Mouse (Mus musculus): ENCODE data around the gene Ccl26.

Ccl26 gene

GRCm38 (mm10) chr5:135537794-135538214 is 25.6 kb downstream of the Ccl26 start:
- DNase-seq, result no peak

- DNase-seq, result peak; percentile 35 to 60
Measured at GRCm38 (mm10) chr5:135537326-135537725, 26.0 kb downstream of the Ccl26 start.

GRCm38 (mm10) chr5:135535867-135536266 is 27.5 kb downstream of the Ccl26 start:
- no peak for DNase-seq

- DNase-seq, result peak; percentile 78 to 87
Measured at GRCm38 (mm10) chr5:135533431-135533830, 29.9 kb downstream of the Ccl26 start.

- no peak for DNase-seq
Measured at GRCm38 (mm10) chr5:135531306-135531845, 32.0 kb downstream of the Ccl26 start.

- no peak for DNase-seq
Measured at GRCm38 (mm10) chr5:135529964-135530363, 33.4 kb downstream of the Ccl26 start.

GRCm38 (mm10) chr5:135529310-135529709 is 34.1 kb downstream of the Ccl26 start:
- DNase-seq, result no peak

GRCm38 (mm10) chr5:135527986-135528385 is 35.4 kb downstream of the Ccl26 start:
- DNase-seq, result no peak

- peak in 1 of 2 experiments; percentile 34 for DNase-seq
Measured at GRCm38 (mm10) chr5:135524660-135525560, 38.5 kb downstream of the Ccl26 start.

- no peak for DNase-seq
Measured at GRCm38 (mm10) chr5:135524087-135524486, 39.3 kb downstream of the Ccl26 start.

GRCm38 (mm10) chr5:135522111-135522722 is 41.2 kb downstream of the Ccl26 start:
- DNase-seq, result no peak

- DNase-seq, result no peak
Measured at GRCm38 (mm10) chr5:135517348-135517883, 46.0 kb downstream of the Ccl26 start.

- no peak for DNase-seq
Measured at GRCm38 (mm10) chr5:135513131-135513530, 50.2 kb downstream of the Ccl26 start.

- peak in 1 of 2 experiments; percentile 39 for DNase-seq
Measured at GRCm38 (mm10) chr5:135511105-135511504, 52.3 kb downstream of the Ccl26 start.
